13 mouse cellular contexts compared by ENCODE assay signal in genomic region chr10:4246407-4246806, GRCm38 (mm10).
"Had no signal": no experiment of that assay in that cellular context is flagged by ENCODE, and none has a peak within 500 bp of the region (broad histone marks: within the 10 kb centered on the region; RNA-seq: fewer than 3 reads in every experiment).

No protein-coding gene starts in this region.

- H3K4me1 ChIP-seq: kidney, embryonic 15.5 days; limb, embryonic 13.5 days; midbrain, embryonic 12.5 days had no signal

- H3K27ac ChIP-seq: kidney, embryonic 15.5 days; limb, embryonic 13.5 days; liver, embryonic 15.5 days; midbrain, embryonic 12.5 days had no signal

- ATAC-seq: lung, postnatal 0 days had no signal

- H3K4me2 ChIP-seq: kidney, embryonic 15.5 days; limb, embryonic 13.5 days; liver, embryonic 11.5 days; liver, embryonic 15.5 days; midbrain, embryonic 12.5 days had no signal

- H3K4me3 ChIP-seq: kidney, embryonic 15.5 days; limb, embryonic 13.5 days; liver, embryonic 15.5 days; megakaryocyte, embryonic 14.5 days; midbrain, embryonic 12.5 days had no signal

- H3K27me3 ChIP-seq: kidney, embryonic 15.5 days; limb, embryonic 13.5 days; liver, embryonic 15.5 days; megakaryocyte, embryonic 14.5 days; midbrain, embryonic 12.5 days had no signal

- H3K36me3 ChIP-seq: kidney, embryonic 15.5 days; limb, embryonic 13.5 days; liver, embryonic 15.5 days; midbrain, embryonic 12.5 days had no signal

- H3K9me3 ChIP-seq: kidney, embryonic 15.5 days; limb, embryonic 13.5 days; liver, embryonic 15.5 days; megakaryocyte, embryonic 14.5 days; midbrain, embryonic 12.5 days had no signal

- DNase-seq: kidney, postnatal 14 days; lung, adult 2 months; right cerebral cortex, adult 18-20 months; right cerebral cortex, postnatal 25 days; thymus, adult 18-20 months; thymus, postnatal 14 days had no signal

- H3K9ac ChIP-seq: kidney, embryonic 15.5 days; limb, embryonic 13.5 days; liver, embryonic 15.5 days; midbrain, embryonic 12.5 days had no signal
